Mouse (Mus musculus) granulocyte monocyte progenitor cell, adult 5-6 weeks (primary cell): ENCODE data around the gene Catsperz. TPM values are rescaled to one million over a fixed set of nuclear protein-coding genes. Genes with fewer than 3 reads are reported as not detected.
A peak's percentile ranks its signal among the peaks of the same experiment; 100 is the strongest.

Experiments
- ATAC-seq: replicated peaks from 2 replicates; pipeline ENCODE4 v1.8.0; 2016; ENCODE audit warnings: mild to moderate bottlenecking, moderate TSS enrichment, inconsistent platforms; ENCODE audit not compliant: poor library complexity, severe bottlenecking
- total RNA-seq, 2 experiments: library from RNA; stranded (forward) in 1 of 2; stranded (reverse) in 1 of 2; fragments of 200-712, 200-1000 nt in 1 of 2; fragments of >200 nt in 1 of 2; fragmentation: Nextera tagmentation in 1 of 2; gene quantifications; 2 replicates each; pipeline ENCODE4 v1.2.3; 2014 to 2017

The Catsperz gene
- total RNA-seq, 2 experiments from 2014 or later, result 3.0 to 4.5 TPM

DNA sequence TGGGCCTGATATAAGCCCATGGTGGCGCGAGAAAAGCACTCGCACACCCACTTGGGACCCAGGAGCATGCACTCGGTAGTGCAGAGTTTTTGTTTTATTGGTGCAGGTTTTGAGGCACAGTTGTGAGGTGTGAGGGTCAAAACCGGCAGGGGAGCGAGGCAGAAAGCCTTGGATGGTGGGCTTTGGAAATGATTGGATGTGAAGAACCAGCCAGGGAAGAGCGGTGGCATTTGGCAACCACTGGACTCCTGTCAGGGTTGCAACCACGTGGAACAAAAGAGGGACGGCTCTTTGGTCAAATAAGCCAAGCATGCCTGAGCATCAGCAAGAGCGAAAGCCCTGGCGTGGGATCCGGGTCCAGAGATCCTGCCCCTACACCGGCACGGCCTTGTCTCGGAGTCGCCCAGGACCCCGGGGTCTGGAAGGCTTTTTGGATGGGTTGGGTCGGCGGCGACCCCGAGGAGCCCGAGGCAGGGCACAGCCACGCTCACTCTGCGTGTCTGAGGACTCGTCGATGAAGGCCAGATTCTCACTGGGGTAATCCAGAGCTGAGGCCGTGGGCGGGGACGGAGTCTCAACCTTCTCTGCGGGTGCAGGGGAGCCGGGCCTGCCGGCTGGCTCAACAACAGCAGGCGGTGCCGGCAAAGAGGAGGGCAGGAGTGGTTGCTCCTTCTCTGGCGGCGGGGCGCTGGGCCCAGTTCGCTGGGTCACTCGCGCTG lies 590 bp upstream of the Catsperz start:
- ATAC-seq, result no peak

DNA sequence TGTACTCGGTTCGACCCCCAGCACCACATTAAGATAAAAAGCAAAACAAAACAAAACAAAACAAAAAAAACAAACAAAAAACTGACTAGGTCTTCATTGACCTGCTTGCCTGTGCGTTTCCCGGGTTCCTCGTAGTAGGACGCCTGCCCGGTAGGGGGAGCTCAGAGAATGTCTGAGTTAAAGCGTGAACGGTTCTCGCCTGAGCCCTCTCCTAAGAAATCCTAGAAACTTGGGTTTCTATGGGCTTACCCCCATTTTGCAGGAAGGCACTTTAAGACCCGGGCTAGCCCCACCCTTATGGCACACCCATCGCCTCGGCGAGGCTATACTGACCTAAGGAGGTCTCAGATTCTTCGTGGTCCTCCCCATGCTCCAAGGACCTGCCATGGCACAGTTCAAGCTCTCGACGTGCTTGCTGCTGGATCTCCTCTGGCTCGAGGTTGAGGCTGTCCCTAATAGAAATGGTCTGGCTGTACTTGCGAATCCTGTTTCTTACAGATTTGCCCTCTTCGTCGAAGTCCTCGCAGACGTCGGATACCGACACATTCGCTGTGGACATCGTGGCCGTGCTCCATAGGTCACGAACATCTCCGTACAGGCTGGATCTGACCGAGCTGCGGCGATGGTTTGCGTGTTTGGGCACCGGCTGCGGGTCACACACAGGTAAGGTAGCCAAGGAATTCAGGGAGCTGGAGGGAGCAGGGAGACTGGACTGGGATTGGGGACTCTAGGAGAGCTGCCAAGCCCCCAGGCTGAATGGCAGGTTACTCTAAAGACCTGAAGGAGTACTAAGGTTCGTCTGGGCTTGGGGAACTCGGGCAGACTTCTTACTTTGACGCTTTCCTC lies 496 bp downstream of the Catsperz start:
- no peak for ATAC-seq

DNA sequence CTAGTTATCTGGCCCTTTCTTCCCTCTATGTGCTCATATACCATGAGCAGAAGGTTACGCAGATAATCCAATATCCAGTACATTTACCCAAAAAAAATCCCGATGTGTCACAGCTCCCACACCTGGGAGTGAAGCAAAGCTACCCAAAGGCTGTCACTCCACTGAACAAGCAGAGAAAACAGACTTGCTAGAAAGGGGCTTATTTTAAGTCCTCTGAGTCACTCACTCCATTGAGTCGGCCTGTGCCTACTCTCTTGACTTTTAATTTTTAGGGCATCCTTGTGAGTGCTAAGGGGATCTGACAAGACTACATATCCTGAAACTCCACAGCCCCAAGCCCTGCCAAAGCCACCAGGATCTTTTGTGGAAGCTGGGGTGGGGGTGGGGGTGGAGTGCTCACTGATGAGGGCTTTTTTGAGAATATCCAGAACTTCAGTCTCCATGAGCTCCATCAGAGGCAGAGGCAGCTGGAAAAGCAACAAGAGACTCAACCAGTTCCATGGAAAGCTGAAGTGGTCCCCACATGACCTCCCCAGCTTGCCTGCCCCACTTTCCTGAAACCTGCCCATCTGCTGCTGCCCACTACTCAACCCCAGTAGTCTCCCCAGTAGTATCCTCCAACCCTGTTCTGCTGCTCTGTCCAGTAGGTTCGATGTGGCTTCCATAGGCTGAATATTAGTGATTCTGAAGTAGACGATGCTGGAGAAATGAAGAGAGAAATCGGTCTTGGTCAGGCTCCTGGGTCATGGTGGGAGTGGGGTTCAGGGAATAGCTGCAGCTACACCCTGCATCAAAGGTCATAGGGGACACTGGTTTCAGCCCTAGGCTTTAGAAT lies 2.1 kb downstream of the Catsperz start:
- ATAC-seq, result no peak

DNA sequence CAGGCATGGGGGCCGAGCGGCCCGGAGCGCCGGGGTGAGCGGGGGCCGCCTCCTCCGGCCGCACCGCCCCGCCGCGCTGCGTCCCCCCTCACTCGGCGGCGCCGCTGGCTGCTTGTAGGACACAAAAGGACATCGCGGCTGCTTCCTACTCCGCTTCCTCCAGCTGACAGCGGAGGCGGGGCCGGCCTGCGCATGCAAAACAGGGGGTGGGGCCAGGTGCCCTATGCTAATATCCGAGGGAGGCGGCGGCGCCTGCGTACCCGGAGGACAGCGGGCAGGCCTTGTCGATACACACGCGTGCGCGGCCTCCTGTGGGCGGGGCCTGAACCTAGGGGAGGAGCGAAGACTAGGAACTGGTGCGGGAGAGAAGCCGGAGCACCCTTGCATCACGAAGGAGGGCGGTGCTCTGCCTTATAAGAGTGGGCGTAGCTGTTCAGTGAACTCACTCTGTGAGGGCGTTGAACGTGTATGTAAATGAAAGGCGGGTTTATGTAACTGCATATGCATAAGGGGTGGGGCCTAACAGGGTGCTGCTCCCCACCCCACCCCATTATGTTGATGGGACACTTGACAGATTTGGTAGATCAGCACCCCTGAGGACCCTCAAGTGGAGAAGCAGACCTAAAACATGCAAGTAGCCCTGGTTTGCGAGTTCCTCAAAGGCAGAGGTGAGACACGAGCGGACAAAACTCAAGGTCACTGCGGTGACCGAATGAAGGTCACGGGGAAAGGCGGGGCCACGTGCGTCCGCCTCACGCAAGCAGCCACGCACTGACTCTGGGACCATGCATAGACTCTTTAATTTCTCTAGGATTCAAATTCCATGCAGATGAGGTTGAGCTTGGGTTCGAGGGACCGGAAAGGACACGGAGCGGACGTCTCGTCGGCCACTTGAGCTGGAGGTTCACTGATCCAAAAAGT lies 3.3 kb downstream of the Catsperz start, which contains the start of gene Esrra:
TSS of gene Esrra (minus strand) at position 167 of the 921 bp plus-strand sequence.
- ATAC-seq, result peak; percentile 87

DNA sequence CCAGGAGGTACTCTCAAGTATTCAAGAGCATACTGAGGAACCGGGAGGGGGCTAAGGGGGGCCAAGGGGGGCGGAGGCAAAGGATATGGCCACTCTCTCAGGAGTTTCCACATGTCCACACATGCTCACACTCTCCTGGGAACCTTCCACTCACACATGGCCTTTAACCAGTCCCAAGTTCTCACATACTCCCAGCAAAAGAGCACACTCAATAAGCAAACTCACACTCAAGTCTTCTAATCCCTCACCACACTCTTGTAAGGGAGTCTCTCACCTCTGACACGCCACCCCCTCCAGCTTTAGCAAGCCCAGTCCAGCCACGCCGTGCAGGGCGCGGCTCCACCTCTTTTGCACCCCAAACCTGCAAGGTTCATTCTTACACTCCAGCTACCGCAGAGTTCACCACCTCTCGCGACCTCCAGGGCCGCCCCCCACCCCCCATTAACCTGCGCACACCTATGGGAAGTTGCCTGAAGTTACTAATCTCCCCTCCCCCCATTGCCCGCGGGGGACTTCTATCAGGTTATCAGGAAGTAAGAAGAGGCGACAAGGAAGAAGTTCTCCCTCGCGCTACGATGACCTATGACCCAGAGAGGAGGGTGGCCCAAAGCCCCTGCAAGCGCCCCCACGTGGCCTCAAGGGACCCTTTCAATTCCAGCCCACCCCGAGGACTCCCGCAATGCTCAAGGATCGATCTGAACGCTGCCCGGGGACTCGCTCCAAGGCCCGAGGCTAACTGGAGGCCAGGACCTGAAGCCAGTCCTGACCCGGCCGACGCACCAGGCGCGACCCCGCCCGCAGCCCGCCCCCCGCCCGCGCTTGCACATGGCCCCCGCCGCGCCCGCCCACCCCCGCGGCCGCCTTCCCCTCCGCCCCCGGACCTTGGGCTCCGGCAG lies 4.2 kb downstream of the Catsperz start:
- peak; percentile 4; the same call in 1 of the 2 replicates for ATAC-seq

DNA sequence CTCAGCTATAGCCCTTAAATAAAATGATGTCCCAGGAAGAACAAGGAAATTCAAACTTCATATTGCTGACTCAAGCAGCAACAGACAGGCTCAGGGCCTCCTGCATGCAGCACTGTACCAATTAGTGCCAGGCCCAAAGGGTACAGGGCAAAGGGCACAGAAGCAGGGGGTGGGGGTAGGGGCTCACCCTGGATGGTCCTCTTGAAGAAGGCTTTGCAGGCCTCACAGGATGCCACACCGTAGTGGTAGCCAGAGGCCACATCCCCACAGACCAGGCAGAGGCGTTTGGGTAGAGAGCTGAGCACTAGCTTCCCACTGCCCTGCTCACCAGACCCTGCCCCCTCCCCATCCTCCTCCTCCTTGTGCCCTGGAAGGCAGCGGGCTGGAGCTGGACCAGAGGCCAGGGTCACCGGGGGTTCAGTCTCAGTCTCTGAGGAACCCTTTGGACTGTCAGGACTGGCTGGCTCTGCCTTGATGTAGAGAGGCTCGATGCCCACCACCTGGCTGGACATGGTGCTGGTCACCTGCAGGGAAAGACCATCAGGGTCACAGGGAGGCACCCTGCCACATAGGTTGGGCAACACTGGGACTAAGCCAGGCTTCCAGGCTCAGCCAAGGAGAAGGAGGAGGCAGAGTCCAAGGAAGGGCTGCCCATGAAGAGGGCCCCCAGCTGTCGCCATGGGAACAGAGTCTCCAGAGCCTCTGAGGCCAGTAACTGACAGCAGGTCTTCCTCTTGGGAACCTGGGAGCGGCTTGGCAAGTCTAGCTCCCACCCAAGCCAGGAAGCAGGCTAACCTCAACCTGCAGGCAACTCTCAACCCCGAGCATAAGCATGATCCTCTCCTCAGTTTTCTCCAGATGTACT lies 5.1 kb downstream of the Catsperz start:
- no peak for ATAC-seq

DNA sequence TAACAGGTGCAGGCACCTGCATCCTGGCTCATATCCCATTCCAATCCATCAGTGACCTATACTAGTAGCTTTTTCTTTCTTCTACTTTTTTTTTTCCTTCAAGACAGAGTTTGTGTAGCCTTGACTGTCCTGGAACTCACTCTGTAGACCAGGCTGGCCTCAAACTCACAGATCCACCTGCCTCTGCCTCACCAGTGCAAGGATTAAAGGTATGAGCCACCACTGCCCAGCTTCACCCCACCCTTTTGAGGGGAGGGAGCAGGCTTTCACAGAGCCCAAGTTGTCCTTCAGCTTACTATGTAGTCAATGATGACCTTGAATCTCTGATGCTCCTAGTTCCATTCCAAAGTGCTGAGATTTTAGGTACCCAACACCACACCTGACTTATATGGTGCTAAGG lies 5.7 kb downstream of the Catsperz start:
- no peak for ATAC-seq

DNA sequence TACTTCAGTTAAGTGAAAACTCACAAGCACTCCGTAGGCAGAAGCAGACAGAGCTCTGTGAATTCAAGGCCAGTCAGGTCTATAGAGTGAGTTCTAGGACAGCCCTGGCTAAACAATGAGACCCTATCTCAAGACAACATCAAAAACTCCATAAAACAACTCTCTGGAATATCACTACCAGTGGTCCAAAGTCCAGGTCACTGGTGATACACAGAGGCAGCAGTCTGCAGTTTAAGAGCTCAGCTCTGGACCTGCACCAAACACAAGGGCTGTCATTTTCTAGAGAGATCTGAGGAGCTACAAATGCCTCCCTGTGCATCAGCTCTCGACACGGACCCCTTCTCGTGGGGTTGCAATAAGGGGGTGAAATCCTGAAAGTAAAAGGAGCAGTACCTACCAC lies 6.9 kb downstream of the Catsperz start:
- no peak for ATAC-seq

DNA sequence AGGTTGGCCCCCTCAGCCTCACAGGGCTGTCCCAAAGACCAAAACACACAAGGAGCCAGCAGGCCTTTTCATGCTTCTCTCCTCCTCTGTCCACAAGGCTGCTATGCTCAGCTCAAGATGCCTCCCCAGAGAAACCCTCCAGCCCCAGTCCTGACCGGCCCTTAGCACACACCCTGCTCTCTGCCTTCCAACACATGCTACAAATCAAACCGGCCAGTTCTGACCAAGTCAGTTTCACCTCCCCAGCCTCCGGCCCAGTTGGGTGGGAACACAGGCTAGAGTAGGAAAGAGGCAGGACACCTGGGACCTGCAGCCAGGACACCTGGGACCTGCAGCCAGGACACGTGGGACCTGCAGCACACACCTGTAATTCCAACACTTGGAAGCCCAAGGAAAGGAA lies 8.7 kb downstream of the Catsperz start:
- no peak for ATAC-seq

DNA sequence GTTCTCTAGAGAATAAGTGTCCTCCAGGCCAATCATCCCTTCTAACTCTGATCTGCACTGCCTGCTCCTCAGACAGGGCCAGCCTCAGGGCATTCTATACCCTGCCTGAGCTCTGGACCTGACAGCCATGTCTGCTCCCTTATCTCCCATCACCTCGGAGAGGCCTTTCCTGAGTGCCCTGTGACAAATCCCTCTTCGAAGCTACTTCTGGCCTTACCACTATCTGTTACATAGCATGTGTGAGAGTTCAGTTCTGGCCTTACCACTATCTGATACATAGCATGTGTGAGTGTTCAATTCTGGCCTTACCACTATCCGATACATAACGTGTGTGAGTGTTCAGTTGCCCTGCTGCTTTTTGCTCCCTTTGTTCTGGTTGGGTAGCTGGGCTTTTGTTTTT lies 9.9 kb downstream of the Catsperz start:
- no peak for ATAC-seq

DNA sequence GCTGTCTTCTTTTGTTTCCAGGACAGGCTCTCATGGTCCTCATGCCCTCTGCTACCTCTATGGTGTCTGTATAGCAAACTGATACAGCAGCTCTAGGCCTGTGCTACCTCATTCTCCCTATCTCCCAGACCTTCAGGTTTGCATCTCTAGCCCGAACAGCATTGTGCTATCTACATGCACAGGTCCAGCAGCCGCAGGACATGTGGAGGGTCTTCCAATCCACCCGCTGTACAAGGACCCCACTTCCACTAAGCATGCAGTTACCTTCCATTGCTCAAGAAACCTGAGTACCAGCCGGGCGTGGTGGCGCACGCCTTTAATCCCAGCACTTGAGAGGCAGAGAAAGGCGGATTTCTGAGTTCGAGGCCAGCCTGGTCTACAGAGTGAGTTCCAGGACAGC lies 10.6 kb downstream of the Catsperz start:
- no peak for ATAC-seq

DNA sequence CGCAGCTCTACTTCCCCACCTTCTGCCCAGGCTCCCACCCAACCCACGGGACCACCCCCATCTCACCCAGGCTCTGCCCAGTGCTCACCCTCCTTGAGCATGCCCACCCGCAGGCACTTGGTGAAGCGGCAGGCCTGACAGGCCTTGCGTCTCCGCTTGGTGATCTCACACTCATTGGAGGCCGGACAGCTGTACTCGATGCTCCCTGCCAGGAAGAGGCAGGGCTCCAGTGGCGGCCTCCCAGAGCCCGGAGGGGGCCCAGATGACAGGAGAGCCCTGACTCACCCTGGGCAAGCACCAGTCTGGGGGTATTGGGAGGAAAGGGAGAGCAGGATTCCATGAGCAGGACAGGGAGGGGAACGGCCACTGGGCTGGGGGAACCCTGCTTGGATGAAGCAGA lies 11.2 kb downstream of the Catsperz start:
- ATAC-seq, result no peak

DNA sequence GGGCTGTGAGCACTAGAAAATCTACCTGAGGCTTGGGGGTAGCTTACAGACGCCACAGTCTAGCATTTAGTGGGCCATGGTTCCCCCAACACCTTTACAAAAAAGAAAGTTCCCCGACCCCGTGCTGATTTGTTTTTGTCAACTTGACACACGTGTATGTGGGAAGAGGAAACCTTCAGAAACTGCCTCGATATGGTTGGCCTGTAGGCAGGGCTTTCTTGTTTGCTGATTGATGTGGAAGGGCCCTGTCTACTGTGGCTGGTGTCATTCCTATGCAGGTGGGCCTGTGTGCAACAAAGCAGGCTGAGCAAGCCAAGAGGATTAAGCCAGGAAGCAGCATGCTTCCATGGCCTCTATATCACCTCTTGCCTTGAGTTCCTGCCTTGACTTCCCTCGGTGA lies 12.1 kb downstream of the Catsperz start:
- ATAC-seq, result no peak

DNA sequence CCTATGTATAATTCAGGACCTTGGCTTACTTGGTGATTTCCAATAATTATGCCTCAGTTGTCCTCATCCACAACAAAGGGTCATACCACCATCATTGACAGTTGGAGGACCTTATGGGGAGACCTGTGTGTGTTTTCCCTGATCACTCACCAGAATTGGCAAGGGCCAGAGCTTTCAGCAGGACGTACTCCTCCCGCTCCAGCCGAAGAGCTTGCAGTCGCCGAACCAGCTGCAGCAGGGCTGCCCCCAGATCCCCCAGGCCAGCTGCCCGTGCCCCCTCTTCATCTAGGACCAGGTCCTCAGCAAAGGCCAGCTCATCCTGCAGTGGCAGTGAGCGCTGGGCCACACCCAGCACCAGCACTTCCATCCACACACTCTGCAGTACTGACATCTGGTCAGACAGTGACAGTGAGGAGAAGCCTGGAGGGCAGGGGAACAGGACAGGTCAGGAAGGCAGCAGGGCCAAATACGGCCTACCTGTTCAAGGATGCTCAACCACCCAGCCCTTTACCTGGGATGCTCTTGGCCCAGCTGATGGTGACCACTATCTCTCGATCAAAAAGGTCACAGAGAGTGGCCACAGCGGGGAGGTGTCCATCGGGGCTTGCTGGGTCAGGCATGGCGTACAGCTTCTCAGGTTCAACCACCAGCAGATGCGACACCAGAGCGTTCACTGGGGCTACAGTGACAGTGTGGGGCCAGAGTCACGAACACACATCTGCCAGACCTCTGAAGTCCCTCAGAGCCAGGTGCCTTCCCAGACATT lies 12.8 kb downstream of the Catsperz start:
- no peak for ATAC-seq

DNA sequence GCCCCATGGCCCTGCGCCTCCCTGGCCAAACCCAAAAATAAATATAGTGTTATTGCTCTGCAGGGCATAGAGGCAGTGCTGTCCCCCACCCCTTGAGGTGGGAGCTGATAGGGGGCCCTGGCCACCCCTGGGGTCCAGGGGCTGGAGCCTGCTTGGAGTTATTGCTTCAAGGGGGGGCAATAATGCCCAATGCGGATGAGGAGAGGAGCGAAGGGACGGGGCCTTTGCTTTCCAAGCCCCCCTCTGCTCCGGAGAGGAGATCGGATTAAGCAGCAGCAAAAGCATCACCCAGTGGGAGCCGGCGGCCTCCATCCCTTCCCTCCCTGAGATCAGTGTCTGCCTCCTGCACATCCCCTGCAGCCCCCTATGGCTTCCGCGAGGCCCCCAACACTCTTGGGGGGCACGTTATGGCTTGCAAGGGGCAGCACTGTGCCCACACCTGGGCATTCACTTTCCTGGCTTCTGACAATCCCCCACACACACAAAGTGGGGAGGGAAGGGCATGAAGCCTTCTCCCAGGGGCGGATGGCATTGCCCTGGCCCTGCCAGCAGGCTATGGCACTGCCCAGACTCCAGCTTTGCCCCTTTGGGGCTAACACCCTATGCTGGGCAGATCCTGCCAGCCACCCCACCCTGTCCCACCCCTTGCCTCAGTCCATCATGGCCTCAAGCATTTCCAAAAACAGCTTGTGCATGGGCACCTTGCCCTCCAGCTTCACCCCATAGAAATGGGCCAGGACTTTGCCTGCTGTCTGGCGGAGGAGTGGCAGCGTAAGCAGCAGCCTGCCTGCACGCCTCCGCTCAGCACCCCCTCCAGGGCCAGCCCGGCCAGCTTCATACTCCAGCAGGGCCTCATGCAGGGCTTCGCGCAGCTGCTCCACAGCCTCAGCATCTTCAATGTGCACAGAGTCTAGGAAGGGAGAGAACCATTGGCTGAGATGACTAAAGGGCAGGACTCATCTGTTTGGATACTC lies 13.8 kb downstream of the Catsperz start:
- no peak for ATAC-seq

DNA sequence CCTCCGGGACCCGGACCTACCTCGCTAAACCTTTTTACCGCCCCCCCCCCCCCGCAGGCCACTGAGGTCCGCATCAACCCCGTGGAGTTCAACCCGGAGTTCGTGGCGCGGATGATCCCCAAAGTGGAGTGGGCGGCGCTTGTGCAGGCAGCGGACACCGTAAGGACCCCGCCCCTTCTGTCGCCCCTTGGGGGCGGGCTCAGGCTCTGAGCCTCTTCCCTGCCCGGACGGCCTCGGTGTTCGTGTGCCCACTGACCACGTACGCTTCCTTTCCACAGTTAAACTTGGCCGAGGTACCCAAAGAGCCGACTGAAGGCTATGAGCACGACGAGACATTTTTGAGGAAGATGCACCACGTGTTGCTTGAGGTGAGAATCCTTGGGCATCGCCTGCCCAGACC lies 14.9 kb downstream of the Catsperz start:
- ATAC-seq, result peak; percentile 58
